Mouse (Mus musculus) Patski (cell line): Measurements from ENCODE around the gene Cpne9. TPM values are rescaled to one million over a fixed set of nuclear protein-coding genes. Genes with fewer than 3 reads are reported as not detected.

ENCODE experiments used
- ATAC-seq: fragments of 100-300 bp; one replicate; pipeline ENCODE4 v1.8.0; 2021
- CTCF ChIA-PET: fragments of 350-600 bp; sonication (Branson Sonifier 250); formaldehyde crosslinking; loops from one replicate; lab custom pipeline; 2022; ENCODE audit warnings: inconsistent platforms; lab: Charles Lee
- POLR2A ChIA-PET: fragments of 350-600 bp; sonication (Branson Sonifier 250); formaldehyde crosslinking; loops from one replicate; lab custom pipeline; 2022; ENCODE audit warnings: antibody characterized with exemption, inconsistent platforms; lab: Charles Lee
- DNase-seq: peaks from one replicate; pipeline ENCODE4 v3.0.0-alpha.2; 2011; ENCODE audit warnings: low read depth, low spot score
- H3K27me3 ChIP-seq: fragments of 371-371 bp; one replicate; pipeline ENCODE4 v1.5.1; 2021
- CTCF ChIP-seq: fragments of 100-300 bp; IDR thresholded peaks from one replicate; pipeline ENCODE4 v1.5.1; 2021
- in situ Hi-C: fragments of 300-500 bp; cut with MboI; formaldehyde crosslinking; loops from 3 replicates; pipeline ENCODE4 v1.11.1; 2018; ENCODE audit warnings: low pct_unique_long_range_greater_than_20kb, mixed read lengths
- polyA plus RNA-seq: library from polyadenylated mRNA; unstranded; gene quantifications from one replicate; pipeline ENCODE4 v1.2.3, GENCODE M21; 2021

The Cpne9 gene
- polyA plus RNA-seq, 1 experiment from 2014 or later = 0.19 TPM

GRCm38 (mm10) chr6:113287236-113287635 lies 5.1 kb downstream of the Cpne9 start:
- ATAC-seq = no peak
- in situ Hi-C loops = no loop called here
- H3K27me3 ChIP-seq = no peaks in the 10 kb centered on the region
- no peak for DNase-seq
- ChIA-PET CTCF (interaction anchor here (1.1 kb wide), 1 partner anchor 15 kb away, joined by 4 read pairs; no protein-coding TSS in a partner anchor), POLR2A (no interaction called here)
- no peak for TF ChIP-seq CTCF

- ATAC-seq (no peak), DNase-seq (no peak)
- no peaks in the 10 kb centered on the region for H3K27me3 ChIP-seq
- ChIA-PET CTCF (no interaction called here), POLR2A (no interaction called here)
- TF ChIP-seq CTCF = no peak
- in situ Hi-C loops = no loop called here
These were observed 7.2 kb downstream of the Cpne9 start for GRCm38 (mm10) chr6:113289346-113289745.

- in situ Hi-C loops = no loop called here
- no peaks in the 10 kb centered on the region for H3K27me3 ChIP-seq
- ATAC-seq (no peak), DNase-seq (no peak)
- CTCF ChIA-PET = interaction anchor here (1.0 to 1.5 kb wide), 2 partner anchors 12 to 25 kb away, joined by 3 read pairs; no protein-coding TSS in a partner anchor
- no peak for TF ChIP-seq CTCF
- POLR2A ChIA-PET = no interaction called here
These were observed 8.2 kb downstream of the Cpne9 start for GRCm38 (mm10) chr6:113290346-113290745.

GRCm38 (mm10) chr6:113292938-113293337 lies 10.8 kb downstream of the Cpne9 start:
- ChIA-PET CTCF (interaction anchor here (1.1 to 1.5 kb wide), 2 partner anchors 8 to 9 kb away, joined by 3 to 4 read pairs; no protein-coding TSS in a partner anchor), POLR2A (no interaction called here)
- no peak for TF ChIP-seq CTCF
- in situ Hi-C loops = no loop called here
- H3K27me3 ChIP-seq = no peaks in the 10 kb centered on the region
- ATAC-seq = peak; percentile 34
- DNase-seq = no peak

- CTCF ChIA-PET = no interaction called here
- in situ Hi-C loops = no loop called here
These were observed 13.9 kb downstream of the Cpne9 start for GRCm38 (mm10) chr6:113296046-113296445.

GRCm38 (mm10) chr6:113296639-113297038 lies 14.5 kb downstream of the Cpne9 start:
- in situ Hi-C loops = no loop called here
- DNase-seq (no peak), ATAC-seq (no peak)
- TF ChIP-seq CTCF = no peak
- H3K27me3 ChIP-seq = no peaks in the 10 kb centered on the region
- ChIA-PET POLR2A (no interaction called here), CTCF (no interaction called here)

More at GRCm38 (mm10) chr6:113296046-113296445, 13.9 kb downstream of the Cpne9 start:
- no peak for TF ChIP-seq CTCF
- POLR2A ChIA-PET = no interaction called here
- no peaks in the 10 kb centered on the region for H3K27me3 ChIP-seq
- ATAC-seq (no peak), DNase-seq (no peak)

GRCm38 (mm10) chr6:113301350-113301749 lies 19.2 kb downstream of the Cpne9 start:
- CTCF ChIA-PET = interaction anchor here (0.8 to 1.5 kb wide), 5 partner anchors 9 to 601 kb away, joined by 3 to 6 read pairs (median 4); no protein-coding TSS in a partner anchor
- no peaks in the 10 kb centered on the region for H3K27me3 ChIP-seq
- no peak for ATAC-seq
- DNase-seq = no peak
- POLR2A ChIA-PET = no interaction called here
- TF ChIP-seq CTCF = no peak
- in situ Hi-C loops = loop anchor here (5.0 to 10.0 kb wide), 2 partner anchors 259 to 607 kb away; partner anchors contain the start of gene Rad18

- ATAC-seq = no peak
- ChIA-PET CTCF (interaction anchor here (0.8 to 2.0 kb wide), 7 partner anchors 9 to 602 kb away, joined by 3 to 6 read pairs (median 4); partner anchors contain the start of gene Cpne9), POLR2A (no interaction called here)
- no peak for TF ChIP-seq CTCF
- in situ Hi-C loops = loop anchor here (5.0 to 10.0 kb wide), 2 partner anchors 260 to 607 kb away; partner anchors contain the start of gene Rad18
- no peaks in the 10 kb centered on the region for H3K27me3 ChIP-seq
- DNase-seq = no peak
These were observed 20.2 kb downstream of the Cpne9 start for GRCm38 (mm10) chr6:113302258-113302657.

- CTCF ChIA-PET = interaction anchor here (1.5 to 3.2 kb wide), 4 partner anchors 13 to 269 kb away, joined by 3 to 16 read pairs (median 5); no protein-coding TSS in a partner anchor
- DNase-seq (peak; percentile 96), ATAC-seq (peak; percentile 95)
- POLR2A ChIA-PET = interaction anchor here (0.6 kb wide), 1 partner anchor 200 kb away, joined by 4 read pairs; no protein-coding TSS in a partner anchor
- in situ Hi-C loops = loop anchor here (10.0 kb wide), 1 partner anchor 612 kb away; the partner anchor contains the start of gene Rad18
- no peak for TF ChIP-seq CTCF
- H3K27me3 ChIP-seq = no peaks in the 10 kb centered on the region
These were observed 24.3 kb downstream of the Cpne9 start for GRCm38 (mm10) chr6:113306322-113306985.

- no peaks in the 10 kb centered on the region for H3K27me3 ChIP-seq
- TF ChIP-seq CTCF = no peak
- ChIA-PET POLR2A (interaction anchor here (0.6 kb wide), 1 partner anchor 201 kb away, joined by 4 read pairs; no protein-coding TSS in a partner anchor), CTCF (interaction anchor here (0.9 to 2.4 kb wide), 3 partner anchors 10 to 18 kb away, joined by 3 to 6 read pairs (median 4); no protein-coding TSS in a partner anchor)
- in situ Hi-C loops = loop anchor here (10.0 kb wide), 1 partner anchor 612 kb away; the partner anchor contains the start of gene Rad18
- peak; percentile 20 for ATAC-seq
- DNase-seq = no peak
These were observed 24.9 kb downstream of the Cpne9 start, which contains the start of gene Brpf1 for GRCm38 (mm10) chr6:113306986-113307349. Gene Brpf1 (plus strand): TSS chr6:113307137.
